Mouse (Mus musculus) thymus, postnatal 0 days (tissue): ENCODE measurements around the gene Ski. TPM values are rescaled to one million over a fixed set of nuclear protein-coding genes. Genes with fewer than 3 reads are reported as not detected.
A peak's percentile ranks its signal among the peaks of the same experiment; 100 is the strongest.

Experiments
- DNase-seq: peaks from one replicate; pipeline ENCODE4 v3.0.0-alpha.2; 2015; ENCODE audit warnings: low spot score
- polyA plus RNA-seq: library from polyadenylated mRNA; unstranded; fragments of >200 nt; fragmentation: Nextera tagmentation; extraction: Ambion mirVana; gene quantifications from 2 replicates; pipeline ENCODE4 v1.2.1, GENCODE M21; 2015

Gene Ski
- polyA plus RNA-seq, 1 experiment from 2014 or later: 9.3 TPM

DNA sequence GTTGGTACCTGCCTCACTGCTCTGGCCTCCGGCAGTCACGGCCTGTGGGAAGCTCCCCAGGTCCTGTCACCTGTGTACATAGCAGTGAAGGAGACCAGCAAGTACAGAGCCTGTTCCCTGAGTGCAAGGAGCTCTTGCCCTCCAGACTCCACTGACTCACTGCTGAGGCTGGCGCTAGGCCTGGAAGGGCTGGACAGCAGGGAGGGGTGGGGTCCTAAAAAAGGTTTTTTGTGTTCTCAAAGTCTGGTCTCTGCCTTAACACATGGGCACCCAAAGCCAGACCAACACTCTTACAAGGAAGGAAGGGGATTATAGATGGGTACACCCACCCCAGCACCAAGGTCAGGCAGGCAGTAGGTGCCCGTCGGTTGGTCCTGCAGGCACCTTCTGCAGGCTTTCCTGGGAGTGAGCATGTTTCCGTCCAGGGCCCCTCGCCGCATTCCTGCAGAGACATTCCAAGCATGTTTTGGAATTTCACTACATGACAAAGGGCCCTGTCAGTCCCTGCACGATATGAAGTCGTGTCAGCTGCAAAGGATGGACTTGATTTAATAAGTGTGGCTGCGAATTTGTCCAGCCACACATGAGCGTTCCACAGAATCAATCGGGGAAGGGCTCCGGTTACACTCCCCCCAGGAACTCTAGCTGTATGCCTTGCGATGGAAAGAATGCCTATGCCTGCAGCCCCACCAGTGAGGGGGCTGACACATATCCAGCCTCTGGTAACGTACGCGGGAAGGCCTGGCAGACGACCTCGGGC, 88.6 kb downstream of the Ski start:
- DNase-seq: no peak

GRCm38 (mm10) chr4:155133188-155133587, 89.2 kb downstream of the Ski start:
- no peak for DNase-seq

- no peak for DNase-seq
Observed at GRCm38 (mm10) chr4:155130616-155131015, 91.8 kb downstream of the Ski start.

- DNase-seq: no peak
Observed at GRCm38 (mm10) chr4:155129996-155130395, 92.4 kb downstream of the Ski start.

DNA sequence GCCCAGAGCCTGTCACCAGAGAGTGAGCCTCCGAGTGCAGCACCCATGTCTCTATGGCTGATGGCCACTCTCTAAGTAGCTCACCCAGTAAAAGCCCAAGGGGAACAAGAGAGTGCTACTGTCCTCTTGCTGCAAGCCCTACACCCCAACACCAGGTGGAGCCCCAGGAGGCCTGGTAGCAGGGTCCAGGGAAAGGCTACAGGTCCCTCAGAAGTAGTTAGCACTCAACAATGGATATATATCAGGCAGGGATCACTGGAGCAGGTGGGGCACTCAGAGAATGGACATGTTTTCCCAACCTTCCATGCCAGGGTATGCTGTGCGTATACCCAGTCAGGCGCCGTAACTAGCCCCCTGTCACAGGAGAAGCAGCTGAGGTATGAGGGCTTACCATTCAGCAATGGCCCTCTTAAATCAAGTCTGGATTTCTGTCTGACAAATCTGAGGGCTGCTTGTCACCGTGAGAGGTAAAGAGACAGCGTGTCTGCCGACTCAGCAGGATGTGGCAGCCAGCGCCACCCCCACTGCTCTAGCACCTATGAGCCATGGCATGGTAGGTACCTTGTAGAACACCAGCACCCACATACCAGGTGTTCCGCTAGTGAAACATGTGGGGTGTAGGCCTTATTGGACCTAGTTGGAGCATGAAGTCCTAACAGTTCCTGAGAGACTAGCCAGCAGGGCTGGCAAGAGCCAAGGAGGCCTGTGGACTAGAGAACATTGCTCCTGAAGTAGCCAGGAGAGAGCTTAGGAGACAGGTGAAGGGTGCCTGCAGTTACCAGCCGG, 93.1 kb downstream of the Ski start:
- DNase-seq: peak; percentile 58

- DNase-seq: no peak
Observed at GRCm38 (mm10) chr4:155128411-155128810, 94.0 kb downstream of the Ski start.

DNA sequence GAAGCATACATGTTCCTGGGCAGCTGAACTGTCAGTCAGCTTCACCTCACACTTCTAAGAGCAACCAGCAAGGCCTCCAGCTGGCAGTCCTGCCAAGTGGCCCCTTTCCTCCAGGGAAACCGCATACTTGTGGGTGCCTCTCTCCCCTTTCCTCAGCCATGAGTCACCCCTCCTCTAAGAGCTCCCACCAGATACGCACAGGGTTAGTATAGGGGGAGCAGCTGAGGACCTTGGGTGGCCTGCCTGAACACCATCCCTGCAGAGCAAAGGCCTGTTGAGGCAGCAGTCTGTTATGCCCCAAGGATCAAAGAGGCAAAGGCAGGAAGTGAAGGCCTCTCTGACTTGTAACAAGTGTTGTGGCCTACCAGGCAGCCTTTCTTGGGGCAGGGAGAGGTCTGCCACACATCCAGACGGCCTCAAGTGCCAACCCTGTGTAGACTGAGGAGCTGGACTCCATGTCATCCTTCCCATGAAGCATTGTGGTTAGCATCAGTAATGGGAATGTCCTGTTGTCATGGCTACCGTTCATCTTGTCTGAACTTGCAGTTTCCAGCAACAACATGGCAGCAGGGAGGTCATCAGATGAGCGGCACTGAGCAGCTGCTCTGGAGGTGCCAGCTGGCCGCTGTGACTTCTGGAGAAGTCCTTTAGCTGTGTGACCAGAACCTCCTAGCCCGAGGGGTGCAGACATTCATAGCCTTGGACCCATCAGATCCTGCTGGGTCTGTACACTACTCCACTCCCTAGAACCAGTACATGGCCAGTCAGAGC, 95.6 kb downstream of the Ski start:
- DNase-seq: peak; percentile 76

- DNase-seq: no peak
Observed at GRCm38 (mm10) chr4:155126194-155126593, 96.2 kb downstream of the Ski start.

- DNase-seq: no peak
Observed at GRCm38 (mm10) chr4:155125310-155125709, 97.1 kb downstream of the Ski start.

DNA sequence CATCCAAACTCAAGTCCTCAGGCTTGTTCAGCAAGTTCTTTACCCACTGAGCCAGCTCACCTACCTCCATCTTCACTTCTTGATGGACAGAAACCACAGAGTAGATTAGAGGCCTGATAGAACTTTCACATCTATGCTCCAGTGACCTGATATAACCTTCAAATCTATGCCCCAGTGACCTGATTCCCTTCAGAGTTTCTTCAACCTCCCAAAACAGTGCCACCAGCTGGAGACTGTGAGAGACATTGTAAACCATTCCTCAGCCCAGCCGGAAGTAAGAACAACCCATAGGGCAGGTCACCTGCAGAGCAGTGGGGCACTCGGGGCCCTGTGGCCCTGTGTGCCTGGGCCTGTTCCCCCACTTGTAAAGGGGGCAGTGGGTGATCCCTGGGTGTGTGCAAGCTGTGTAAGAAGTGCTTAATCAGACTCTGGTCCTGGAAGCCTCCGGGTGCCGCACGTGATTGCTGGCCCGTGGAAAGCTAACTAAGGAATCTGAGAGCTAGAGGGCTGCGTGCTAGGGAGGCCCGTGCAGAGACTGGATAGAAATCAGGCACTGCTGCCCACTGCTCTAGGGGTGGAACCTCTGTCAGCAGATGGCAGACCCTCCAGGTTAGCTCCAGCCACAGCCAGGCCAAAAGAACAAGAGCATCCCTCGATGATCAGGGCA, 98.4 kb downstream of the Ski start:
- DNase-seq: no peak

DNA sequence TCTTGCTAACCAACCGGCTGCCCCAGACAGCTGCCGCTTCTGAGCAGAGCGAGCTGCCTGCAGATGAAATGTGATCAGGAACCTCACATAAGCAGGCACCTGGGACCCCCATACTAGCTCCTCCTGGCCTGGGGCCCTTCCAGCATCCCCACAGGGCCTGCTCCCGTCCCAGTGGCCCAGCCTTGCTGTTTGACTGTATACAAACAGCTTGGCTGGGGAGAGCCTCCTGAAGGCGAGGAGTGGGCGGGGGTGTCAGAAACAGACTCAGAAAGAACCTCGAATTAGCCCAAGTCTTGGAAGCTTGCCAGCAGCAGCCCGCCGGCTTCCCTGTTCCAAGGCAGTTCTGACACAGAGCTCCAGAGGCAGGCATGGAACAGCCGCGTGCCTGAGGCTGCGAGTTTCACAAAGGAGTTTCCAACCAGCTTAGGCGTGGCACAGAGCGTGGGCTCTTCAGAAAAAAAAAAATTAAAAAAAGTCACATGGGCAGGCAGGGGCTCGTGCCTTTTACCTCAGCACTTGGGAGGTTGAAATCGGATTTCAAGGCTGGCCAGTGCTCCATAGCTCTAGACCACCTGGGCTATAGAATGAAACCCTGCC, 99.8 kb downstream of the Ski start:
- no peak for DNase-seq

- no peak for DNase-seq
Observed at GRCm38 (mm10) chr4:155121915-155122443, 100.4 kb downstream of the Ski start.

DNA sequence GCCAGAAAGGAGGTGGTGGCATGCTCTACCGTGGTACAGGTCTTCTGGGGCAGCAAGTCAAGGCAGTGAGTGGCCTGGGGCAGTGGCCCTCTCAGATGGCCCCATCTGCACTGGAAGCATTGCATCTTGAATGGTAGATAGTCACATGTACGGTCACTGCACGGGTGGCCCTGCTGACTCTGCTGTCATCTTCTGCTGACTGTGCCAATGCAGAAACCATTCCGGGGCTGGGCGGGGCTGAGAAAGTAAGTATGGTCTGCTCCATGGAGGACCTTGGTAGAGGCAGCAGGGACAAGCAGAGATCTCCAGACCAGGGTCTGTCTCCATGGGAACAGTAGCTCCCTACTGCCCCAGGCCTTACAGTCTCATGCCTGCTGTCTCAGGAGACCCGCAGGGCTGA, 101.2 kb downstream of the Ski start:
- DNase-seq: no peak

DNA sequence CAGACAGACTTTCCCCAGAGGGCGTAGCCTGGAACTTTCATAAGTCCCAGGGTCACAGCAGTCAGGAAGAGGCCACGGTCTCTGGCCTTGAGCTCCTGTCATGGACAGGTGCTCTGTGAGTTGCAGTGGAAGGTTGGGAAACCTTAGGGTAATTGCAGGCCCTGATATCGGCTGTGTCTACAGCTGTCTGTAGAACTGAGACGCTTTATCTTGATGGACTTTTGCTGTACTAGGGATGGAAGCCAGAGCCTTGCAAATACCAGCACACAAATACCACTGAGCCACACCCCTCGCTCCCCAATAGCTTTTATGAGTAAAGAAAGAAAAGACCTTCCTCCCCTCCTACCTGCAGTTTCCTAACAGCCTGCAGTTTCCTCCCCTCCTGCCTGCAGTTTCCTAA, 101.8 kb downstream of the Ski start:
- no peak for DNase-seq

- DNase-seq: no peak
Observed at GRCm38 (mm10) chr4:155120038-155120437, 102.4 kb downstream of the Ski start.

DNA sequence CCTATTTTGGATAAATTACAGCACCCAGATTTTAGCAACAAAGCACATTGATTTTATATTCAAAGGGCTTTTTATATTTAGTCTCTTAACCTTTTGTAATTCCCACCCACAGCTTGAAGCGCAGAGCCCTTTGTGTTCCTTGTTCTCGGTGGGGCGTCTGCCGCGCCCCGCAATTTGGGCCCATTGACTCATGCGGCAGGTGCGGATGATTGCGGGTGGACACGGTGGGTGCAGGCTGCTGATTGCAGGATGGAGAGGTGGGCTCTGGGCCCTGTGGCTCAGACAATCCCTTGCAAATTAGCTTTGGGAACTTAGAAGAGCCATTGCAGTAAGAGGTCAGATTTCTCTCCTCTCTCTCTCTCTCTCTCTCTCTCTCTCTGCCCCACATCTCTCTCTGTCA, 104.1 kb downstream of the Ski start:
- no peak for DNase-seq

DNA sequence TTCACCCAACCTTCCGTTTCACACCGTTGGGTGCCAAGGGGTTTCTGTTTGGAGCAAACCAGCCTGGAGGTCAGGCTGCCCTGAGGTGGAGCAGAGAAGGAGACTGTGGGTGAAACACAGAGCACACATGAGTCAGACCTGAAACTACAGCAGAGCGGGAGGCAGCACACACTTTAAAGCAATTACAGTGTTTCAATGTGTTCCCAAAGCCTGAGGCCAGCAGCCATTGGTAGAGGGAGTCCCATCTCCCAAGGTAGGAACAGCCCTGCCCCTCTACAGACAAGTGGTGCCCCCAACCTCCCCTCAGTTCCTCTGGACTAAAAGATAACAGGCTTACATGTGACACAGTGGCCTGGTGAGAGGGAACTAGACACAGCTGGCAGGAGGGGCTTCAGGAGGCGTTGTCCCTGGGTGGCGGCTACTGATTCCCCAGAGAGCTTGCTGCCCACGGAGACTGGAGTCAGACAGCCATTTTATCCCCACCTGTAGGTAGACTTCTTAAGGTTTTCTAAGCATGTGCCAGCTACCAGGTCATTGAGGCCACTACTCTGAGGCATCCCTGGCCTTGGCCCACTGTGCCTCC, 104.9 kb downstream of the Ski start:
- DNase-seq: no peak

DNA sequence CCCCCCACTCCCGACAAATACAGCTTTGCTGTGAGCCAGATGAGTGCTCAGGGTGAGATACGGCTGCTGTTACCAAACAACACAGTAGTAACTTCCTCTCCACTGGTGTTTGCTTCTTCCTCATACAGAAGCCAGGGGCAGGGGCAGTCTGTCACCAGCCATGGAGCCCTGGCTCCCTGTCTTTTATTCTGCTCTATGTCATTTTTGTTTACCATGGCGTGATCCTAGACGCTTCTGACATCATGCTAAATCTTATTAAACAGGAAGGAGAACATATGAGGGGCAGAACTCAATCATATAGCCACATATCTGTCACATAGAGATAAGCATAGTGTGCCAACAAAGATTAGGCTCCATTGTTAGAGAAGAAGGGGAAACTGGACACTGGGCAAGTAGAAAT, 105.8 kb downstream of the Ski start:
- no peak for DNase-seq

DNA sequence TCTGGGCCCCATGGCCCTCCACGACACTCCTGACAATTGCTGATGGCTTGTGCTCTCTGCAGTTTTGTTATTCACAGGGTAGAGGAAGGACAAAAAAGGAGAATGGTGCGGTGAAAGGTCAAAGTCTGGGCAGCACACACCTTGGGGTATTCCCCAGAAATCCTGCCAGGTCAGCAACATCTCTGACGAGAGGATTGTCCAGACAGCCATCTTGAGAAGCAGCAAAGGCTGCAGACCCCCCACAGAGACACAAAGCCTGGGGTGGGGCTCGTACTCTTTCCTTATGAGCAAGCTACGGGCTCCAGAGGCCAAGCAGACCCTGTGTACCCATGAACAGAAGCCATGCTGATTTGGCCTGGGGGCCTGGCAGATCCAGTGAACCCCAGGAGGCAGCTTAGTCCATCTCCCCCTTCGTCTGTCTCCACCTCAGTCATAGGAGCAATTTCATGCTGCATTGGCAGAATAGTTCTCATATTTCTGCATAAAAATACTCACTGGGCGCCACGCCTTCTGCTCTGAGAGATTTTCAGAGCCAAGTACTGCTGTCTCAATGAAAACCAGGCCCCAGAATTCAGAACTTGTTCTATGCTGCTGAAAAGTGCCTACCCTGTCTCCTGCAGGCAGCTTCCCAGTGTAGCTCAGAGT, 108.5 kb downstream of the Ski start:
- DNase-seq: no peak

GRCm38 (mm10) chr4:155109471-155109870, 112.9 kb downstream of the Ski start:
- DNase-seq: no peak
